Mouse (Mus musculus) spleen, adult 2 months (tissue): ENCODE data around the gene B3gnt7. TPM values are rescaled to one million over a fixed set of nuclear protein-coding genes. Genes with fewer than 3 reads are reported as not detected.

Experiments used
- DNase-seq, 2 experiments: peaks; one replicate each; pipeline versions ENCODE4 v3.0.0 to v3.0.0-alpha.2; 2012 to 2021; ENCODE audit warnings: low spot score in 2 of 2, low read depth in 1 of 2
- H3K27ac ChIP-seq: fragments of 200-500 bp; 2 replicates; pipeline ENCODE4 v1.5.1; 2012; ENCODE audit warnings: low read length, inconsistent platforms; ENCODE audit not compliant: insufficient read depth
- H3K27me3 ChIP-seq: fragments of 200-500 bp; 2 replicates; pipeline ENCODE4 v1.6.1; 2012; ENCODE audit warnings: mild to moderate bottlenecking, moderate library complexity, low read length, inconsistent platforms; ENCODE audit not compliant: control insufficient read depth, insufficient read depth
- H3K36me3 ChIP-seq: fragments of 200-500 bp; 2 replicates; pipeline ENCODE4 v1.6.1; 2012; ENCODE audit warnings: mild to moderate bottlenecking, low read length, inconsistent platforms; ENCODE audit not compliant: control insufficient read depth, insufficient read depth
- H3K4me1 ChIP-seq: fragments of 200-500 bp; 2 replicates; pipeline ENCODE4 v1.6.1; 2011; ENCODE audit warnings: inconsistent platforms; ENCODE audit not compliant: control insufficient read depth, insufficient read depth, insufficient read length
- H3K4me3 ChIP-seq: fragments of 200-500 bp; 2 replicates; pipeline ENCODE4 v1.5.1; 2011; ENCODE audit warnings: mild to moderate bottlenecking, inconsistent platforms; ENCODE audit not compliant: insufficient read depth, insufficient read length; ENCODE audit errors: extremely low read depth
- CTCF ChIP-seq: fragments of 200-500 bp; IDR thresholded peaks from 2 replicates; pipeline ENCODE4 v1.5.1; 2011; ENCODE audit warnings: mild to moderate bottlenecking, inconsistent platforms; ENCODE audit not compliant: insufficient read depth, insufficient read length, insufficient replicate concordance; ENCODE audit errors: extremely low read depth
- POLR2A ChIP-seq: fragments of 200-500 bp; IDR thresholded peaks from 2 replicates; pipeline ENCODE4 v1.6.1; 2011; ENCODE audit warnings: low read depth, low read length, inconsistent platforms
- WGBS: fragments of 180-500 bp; shearing (Covaris S2); methylation state at CpG from one replicate; pipeline ENCODE4 v1.1.7; 2018; 5-methylcytosine and 5-hydroxymethylcytosine counted together
- polyA plus RNA-seq: library from polyadenylated mRNA; depleted of rRNA; stranded (reverse); fragments of >200 nt; gene quantifications from 2 replicates; pipeline ENCODE4 v1.2.3, GENCODE M21; 2012

Gene B3gnt7
- polyA plus RNA-seq, 1 experiment = 2.3 TPM

DNA sequence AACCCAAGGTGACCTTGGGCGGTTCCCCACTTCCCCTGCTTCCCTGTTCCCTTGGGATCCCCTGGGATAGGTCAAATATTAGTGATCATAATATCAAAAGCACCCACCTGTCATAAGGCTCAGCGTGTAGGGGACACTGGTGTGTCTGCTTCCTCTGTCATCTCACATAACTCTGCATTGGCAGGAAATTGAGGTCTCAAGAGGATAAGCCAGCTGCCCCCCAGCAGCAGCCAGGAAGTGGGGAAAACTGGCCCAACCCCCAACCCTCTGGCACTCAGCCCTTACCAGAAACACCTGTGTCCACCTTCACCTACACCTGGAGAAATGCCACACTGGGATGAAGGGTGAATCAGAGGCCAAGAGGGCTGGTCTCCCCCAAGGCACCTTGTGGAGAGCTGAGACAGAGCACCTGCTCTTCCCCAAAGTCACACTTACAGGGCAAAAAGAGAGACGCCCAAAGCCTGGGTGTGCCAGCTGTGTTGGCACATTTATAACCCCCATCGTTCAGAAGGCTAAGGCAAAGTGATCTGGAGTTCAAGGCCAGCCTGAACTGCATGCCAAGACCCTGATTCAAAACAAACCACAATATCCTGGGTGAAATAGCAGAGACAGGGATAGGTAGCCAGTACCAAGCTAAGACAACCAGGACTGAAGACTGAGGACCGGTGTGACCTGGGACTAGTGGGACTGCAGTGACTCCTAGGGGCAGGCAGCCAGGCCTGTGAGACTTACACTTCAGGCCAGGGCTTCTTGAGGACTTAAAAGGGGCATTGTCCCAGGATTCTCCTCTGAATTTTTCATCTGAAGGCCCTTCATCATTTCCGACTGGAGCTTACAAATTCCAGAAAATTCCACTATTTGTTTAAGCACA, 1.2 kb upstream of the B3gnt7 start:
- TF ChIP-seq POLR2A (peak; percentile 57; the same call in 1 of the 2 replicates), CTCF (peak; percentile 63; the same call in 1 of the 2 replicates)
- Histone ChIP-seq H3K36me3 (no peaks in the 10 kb centered on the region), H3K27me3 (no peaks in the 10 kb centered on the region; the same call in 1 of the 2 replicates), H3K4me1 (peaks cover 17% of the 10 kb centered on the region), H3K4me3 (peak overlapping the region; percentile 59), H3K27ac (peak overlapping the region; percentile 83)
- DNase-seq = peak; percentile 40 to 72
- 22% methylated on average over 6 of the region's 6 CpGs for WGBS

DNA sequence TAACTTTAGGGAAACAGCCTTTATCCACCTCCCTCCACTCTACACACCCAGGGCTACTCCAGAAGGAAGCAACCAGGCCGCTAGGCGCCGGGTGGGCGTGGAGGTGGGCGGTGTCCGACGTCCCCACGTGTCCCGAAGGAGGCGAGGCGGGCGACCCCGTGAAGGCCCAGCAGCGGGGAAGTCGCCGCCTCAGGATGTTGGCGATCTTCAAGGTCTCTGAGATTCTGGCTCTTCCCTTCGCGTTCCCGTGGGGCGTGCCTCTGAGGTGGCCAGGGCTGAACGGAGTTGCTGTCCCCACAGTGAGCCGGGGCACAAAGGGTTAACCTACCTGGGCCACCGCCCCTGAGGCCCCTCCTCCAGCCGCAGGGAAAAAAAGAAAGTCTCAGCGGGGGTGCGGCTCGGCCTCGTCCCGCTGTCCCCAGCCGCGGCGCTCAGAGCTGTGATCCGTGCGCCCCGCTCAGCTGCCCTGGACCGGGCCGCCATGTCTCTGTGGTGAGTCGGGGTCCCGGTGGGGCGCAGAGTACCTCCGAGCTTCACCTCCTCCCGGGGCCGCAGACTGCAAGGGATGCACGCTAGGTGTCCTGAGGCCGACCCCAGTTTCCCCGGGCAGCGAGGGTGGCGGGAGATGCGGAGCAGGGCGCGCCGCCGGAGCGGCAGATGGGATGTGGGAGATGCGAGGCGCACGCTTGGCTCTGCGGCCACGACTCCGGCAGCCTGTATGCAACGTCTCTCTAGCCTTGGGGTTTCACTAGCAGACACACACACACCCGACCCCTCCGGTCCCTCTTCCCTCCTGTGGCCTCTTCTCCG, 636 bp downstream of the B3gnt7 start:
- no peaks in the 10 kb centered on the region; the same call in 1 of the 2 replicates for H3K27me3 ChIP-seq
- no peaks in the 10 kb centered on the region for H3K36me3 ChIP-seq
- peaks cover 17% of the 10 kb centered on the region for H3K4me1 ChIP-seq
- 2% methylated on average over 65 of the region's 65 CpGs for WGBS
- H3K4me3 ChIP-seq = peak overlapping the region; percentile 61; the same call in 1 of the 2 replicates
- TF ChIP-seq POLR2A = no peak
- TF ChIP-seq CTCF = no peak
- H3K27ac ChIP-seq = no peak overlapping the region
- peak in 1 of 2 experiments; percentile 31 for DNase-seq

DNA sequence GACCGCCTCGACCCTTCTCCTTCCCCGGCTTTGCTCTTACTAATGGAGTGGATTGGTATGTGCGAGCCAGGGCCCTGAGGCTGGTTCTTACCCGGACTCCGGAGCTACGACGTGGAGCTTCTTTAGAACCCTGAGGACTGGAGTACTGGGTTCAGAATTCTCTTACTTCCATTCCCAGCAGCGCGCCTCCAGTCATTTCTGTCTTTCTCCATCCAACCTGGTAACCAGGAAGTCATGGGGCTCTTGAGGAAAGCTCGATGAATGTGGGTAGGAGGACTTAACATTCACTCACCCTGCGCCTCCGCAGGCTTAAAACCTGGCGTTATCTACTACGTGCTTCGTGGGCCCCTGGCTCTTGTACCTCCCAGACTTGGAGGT, 1.2 kb downstream of the B3gnt7 start:
- no peak for TF ChIP-seq POLR2A
- TF ChIP-seq CTCF = no peak
- no peak overlapping the region for H3K27ac ChIP-seq
- WGBS = 9% methylated on average over 16 of the region's 16 CpGs
- DNase-seq = no peak
- H3K4me3 ChIP-seq = peak overlapping the region; percentile 61; the same call in 1 of the 2 replicates
- no peaks in the 10 kb centered on the region; the same call in 1 of the 2 replicates for H3K27me3 ChIP-seq
- H3K4me1 ChIP-seq = peaks cover 17% of the 10 kb centered on the region
- no peaks in the 10 kb centered on the region for H3K36me3 ChIP-seq

DNA sequence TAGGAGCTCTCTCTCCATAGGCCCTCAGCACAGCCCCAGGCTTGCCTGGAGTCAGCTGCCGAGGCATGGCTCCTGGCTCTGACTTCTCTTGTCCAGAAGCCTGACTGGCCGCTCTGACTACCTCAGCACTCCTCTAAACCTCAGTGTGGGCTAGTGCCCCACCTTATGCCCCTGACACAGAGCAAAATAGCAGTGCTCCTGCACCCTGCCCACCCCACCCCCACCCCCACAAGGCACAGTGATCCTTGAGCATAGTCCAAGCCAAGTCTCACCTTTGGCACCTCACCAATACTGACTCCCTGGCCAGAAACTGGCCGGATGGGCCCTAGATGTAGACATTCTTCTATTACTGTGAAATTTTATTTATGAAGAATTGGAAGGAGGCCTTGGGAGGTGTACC, 4.1 kb downstream of the B3gnt7 start:
- 89% methylated on average over 3 of the region's 3 CpGs for WGBS
- Histone ChIP-seq H3K36me3 (no peaks in the 10 kb centered on the region), H3K4me1 (peaks cover 11% of the 10 kb centered on the region), H3K27ac (no peak overlapping the region), H3K4me3 (no peak overlapping the region), H3K27me3 (no peaks in the 10 kb centered on the region; the same call in 1 of the 2 replicates)
- no peak for DNase-seq
- TF ChIP-seq POLR2A (no peak), CTCF (no peak)

DNA sequence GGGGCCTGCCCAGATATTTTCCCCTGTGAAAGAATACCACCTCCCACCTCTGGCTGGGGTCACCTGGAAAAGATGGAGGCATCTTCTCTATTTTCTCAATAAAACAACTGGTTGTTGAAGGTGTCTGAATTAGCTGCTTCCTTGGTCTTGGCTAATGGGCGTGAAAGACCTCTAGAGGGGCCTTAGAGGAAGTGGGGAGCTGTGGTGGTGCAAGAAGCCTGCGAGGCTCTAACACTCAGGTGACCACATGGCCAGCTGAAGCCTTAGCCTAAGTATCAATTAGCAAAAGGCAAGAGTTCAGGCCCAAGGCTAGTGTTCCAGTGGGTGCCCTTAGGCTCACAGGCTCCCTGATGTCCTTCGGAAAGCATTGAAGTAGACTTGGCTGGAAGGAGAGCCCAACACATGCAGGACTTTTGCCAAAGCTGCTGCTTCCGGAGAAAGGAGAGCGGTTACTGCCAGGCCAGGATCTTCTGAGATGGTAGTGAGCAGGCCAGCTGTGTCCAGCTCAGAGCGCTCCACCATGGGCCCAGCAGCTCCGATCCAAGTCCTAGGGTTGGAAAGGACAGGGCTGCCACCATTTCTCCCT, 4.6 kb downstream of the B3gnt7 start:
- no peak for DNase-seq
- Histone ChIP-seq H3K36me3 (no peaks in the 10 kb centered on the region), H3K27me3 (no peaks in the 10 kb centered on the region; the same call in 1 of the 2 replicates), H3K4me3 (no peak overlapping the region), H3K4me1 (peaks cover 7% of the 10 kb centered on the region), H3K27ac (no peak overlapping the region)
- 74% methylated on average over 7 of the region's 7 CpGs for WGBS
- TF ChIP-seq CTCF (no peak), POLR2A (no peak)

DNA sequence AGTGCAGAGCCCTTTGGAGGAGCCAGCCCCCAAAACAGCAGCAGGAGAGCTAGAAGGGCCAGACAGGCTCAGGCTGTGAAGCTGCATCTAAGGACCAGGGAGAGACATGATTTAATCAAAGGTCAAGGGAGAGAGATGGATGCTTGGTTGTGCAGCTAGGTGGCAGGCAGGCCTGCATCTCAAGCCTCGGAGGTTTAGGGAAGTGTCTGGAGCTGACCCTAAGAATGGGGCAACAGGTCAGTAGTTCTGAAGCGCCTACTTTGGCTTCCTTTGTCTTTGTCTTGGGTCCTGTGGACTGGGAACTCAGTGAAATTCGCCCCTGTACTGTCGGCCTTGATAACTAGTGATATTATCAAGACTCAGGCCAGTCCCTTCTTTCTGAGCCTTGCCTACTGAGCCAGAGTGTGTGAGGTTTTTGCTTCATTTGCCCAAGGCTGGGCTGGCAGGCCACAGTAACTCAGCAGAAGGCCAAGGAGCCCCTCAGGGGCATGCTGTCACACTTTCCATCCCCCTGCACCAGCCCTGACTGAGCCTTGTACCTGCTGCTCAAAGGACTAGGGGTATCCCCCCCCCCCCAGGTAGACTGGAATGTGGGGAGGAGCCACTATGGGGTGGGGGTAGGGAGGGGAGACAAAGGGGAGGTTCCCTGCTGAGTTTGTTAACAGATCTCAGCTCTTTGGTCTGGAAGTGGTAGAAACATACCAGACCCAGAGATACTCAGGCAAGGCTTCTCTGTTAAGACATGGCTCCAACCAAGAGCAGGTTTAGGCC, 5.4 kb downstream of the B3gnt7 start:
- no peak overlapping the region for H3K4me3 ChIP-seq
- 84% methylated on average over 4 of the region's 4 CpGs for WGBS
- DNase-seq = no peak
- TF ChIP-seq POLR2A (no peak), CTCF (no peak)
- no peak overlapping the region for H3K27ac ChIP-seq
- H3K36me3 ChIP-seq = no peaks in the 10 kb centered on the region
- peaks cover 4% of the 10 kb centered on the region for H3K4me1 ChIP-seq
- no peaks in the 10 kb centered on the region; the same call in 1 of the 2 replicates for H3K27me3 ChIP-seq
